Mouse (Mus musculus) adipose tissue, adult 10 weeks (tissue): ENCODE data around the gene Hcfc2. TPM values are rescaled to one million over a fixed set of nuclear protein-coding genes. Genes with fewer than 3 reads are reported as not detected.

Experiments
- polyA plus RNA-seq: library from polyadenylated mRNA; stranded (reverse); fragments of 350-450 nt; fragmentation: Illumina TruSeq; extraction: RNeasy Lipid Tissue Mini Kit (QIAGEN cat#74804); gene quantifications from one replicate; pipeline ENCODE4 v1.2.3, GENCODE M21; 2014; ENCODE audit warnings: low read depth, low replicate concordance

The Hcfc2 gene
- polyA plus RNA-seq, result 14.2 TPM

DNA sequence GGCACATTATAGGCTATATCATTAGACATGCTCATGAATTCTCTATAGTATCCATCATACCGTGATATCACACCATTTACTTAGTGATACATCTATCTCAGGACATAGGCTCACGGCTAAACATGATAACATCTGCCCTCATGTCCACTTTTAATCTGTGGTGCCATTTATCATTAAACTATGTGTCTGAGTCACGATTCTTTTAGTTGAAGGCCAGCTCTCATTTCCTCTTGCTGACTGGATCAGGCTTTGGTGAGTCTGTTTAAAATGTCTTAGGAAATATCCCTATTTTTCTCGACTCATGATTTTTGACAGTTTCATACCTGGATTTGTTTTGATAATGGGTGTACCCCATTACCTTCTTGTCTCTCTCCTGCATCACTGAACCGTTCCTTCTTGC is at the start of gene Hcfc2:
Gene Hcfc2 (plus strand): TSS at position 205 of the 400 bp plus-strand sequence.

DNA sequence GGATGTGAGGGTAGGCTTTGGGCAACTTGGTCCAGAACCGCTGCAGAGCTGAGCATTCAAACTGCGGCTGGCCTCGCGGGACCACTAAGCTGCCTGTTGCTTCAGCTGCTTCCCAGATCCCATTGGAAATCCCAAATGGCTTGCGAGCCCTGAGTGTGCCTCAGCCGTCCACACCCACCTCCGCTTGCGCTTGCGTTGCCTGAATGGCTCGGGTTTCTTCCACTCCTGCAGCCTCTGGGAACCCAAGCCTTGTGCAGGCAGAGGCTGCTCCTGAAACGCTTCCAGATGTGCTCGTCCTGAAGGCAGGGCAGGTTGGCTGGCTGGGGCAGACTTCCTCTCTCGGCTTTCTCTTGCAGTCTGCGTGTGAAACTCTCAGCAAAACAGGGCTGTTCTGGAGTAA is 5.5 kb upstream of the Hcfc2 start, which contains the start of gene Glt8d2:
Gene Glt8d2 (minus strand): TSS at position 157 of the 400 bp plus-strand sequence.

DNA sequence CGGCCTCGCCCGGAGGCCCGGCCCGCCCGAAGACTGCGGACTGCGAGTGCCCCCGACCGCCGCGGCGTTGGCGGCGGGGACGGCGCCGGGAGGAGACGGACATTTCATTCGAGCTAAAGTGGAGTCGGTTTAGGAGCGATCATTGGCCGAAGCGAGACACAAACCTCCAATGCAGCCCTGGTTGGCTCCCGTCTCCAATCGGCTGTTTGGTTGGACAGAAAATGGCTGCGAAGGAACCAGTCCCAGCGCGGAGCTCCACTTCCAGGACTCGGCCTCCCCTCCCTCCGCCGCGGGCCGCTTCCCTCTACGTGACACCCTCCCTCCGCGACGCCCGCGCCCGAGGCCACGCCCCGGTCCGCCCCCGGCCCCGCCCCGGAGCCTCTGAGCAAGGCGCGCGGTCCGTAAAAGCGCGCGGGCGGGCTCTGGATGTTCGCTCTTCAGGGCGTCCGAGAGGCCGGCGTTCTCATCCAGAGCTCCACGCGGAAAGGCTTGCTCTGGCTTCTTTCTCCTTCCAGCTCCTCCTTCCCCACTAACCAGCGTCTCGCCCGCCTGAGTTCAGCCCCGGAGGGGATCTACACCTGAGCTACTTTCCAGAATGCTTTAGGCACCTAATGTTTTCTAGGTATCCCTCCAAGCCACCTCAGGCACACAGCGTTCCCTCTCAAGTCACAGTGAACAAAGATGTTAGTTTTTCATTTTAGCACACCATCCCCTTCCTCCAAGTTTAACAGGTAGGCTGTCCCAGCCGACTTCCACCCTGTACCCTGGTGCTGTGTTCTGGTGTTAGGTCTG is 68.1 kb downstream of the Hcfc2 start, which contains the start of gene Nfyb:
Gene Nfyb (minus strand): TSS at position 305 of the 792 bp plus-strand sequence.

Other genes starting within 250 kb of the Hcfc2 start
- gene Gm1553, start 203.5 kb upstream of the Hcfc2 start, polyA plus RNA-seq, result not detected
- 25.1 TPM for gene 1190007I07Rik, start 72.9 kb upstream of the Hcfc2 start, polyA plus RNA-seq
- gene Tdg, start 66.3 kb upstream of the Hcfc2 start, polyA plus RNA-seq, result 40.3 TPM
- gene Glt8d2, start 5.5 kb upstream of the Hcfc2 start, polyA plus RNA-seq, result 8.8 TPM
- 21.3 TPM for gene Nfyb, start 68.0 kb downstream of the Hcfc2 start, polyA plus RNA-seq
- 60.0 TPM for gene Txnrd1, start 137.8 kb downstream of the Hcfc2 start, polyA plus RNA-seq
- 18.4 TPM for gene Eid3, start 170.5 kb downstream of the Hcfc2 start, polyA plus RNA-seq